Mouse (Mus musculus) MEL (cell line): ENCODE results near the gene Acacb. TPM values are rescaled to one million over a fixed set of nuclear protein-coding genes. Genes with fewer than 3 reads are reported as not detected.

ENCODE experiments used
- DNase-seq: peaks from one replicate; pipeline ENCODE4 v3.0.0; 2011; ENCODE audit warnings: low read depth, low spot score
- H3K27ac ChIP-seq: 2 replicates; pipeline ENCODE4 v1.5.1; 2012; ENCODE audit warnings: low read depth, mild to moderate bottlenecking, control low read depth, low read length, moderate library complexity; ENCODE audit not compliant: control insufficient read depth
- H3K27me3 ChIP-seq, 2 experiments: fragments of 150-350 bp in 1 of 2; sonication (generic) in 1 of 2; 2 replicates each; pipeline ENCODE4 v1.6.1; 2012; ENCODE audit warnings: low read length in 2 of 2, mild to moderate bottlenecking in 2 of 2, improper control_type of control experiment in 1 of 2, moderate library complexity in 1 of 2; ENCODE audit not compliant: insufficient read depth in 2 of 2, control insufficient read depth in 1 of 2
- H3K36me3 ChIP-seq, 2 experiments: 2 replicates each; pipeline ENCODE4 v1.6.1; 2012 to 2014; ENCODE audit warnings: low read length in 2 of 2, improper control_type of control experiment in 1 of 2, inconsistent platforms in 1 of 2, mild to moderate bottlenecking in 1 of 2; ENCODE audit not compliant: insufficient read depth in 2 of 2, control insufficient read depth in 1 of 2
- H3K4me1 ChIP-seq, 2 experiments: fragments of 150-350 bp in 1 of 2; sonication (generic) in 1 of 2; 2 replicates each; pipeline ENCODE4 v1.6.1; 2012; ENCODE audit warnings: low read length in 2 of 2, improper control_type of control experiment in 1 of 2, mild to moderate bottlenecking in 1 of 2; ENCODE audit not compliant: insufficient read depth in 2 of 2, control insufficient read depth in 1 of 2
- H3K4me3 ChIP-seq, 2 experiments: fragments of 150-350 bp in 1 of 2; sonication (generic) in 1 of 2; 2 replicates each; pipeline ENCODE4 v1.5.1; 2012; ENCODE audit warnings: low read depth in 2 of 2, low read length in 2 of 2, mild to moderate bottlenecking in 2 of 2, moderate library complexity in 2 of 2, control low read depth in 1 of 2, improper control_type of control experiment in 1 of 2; ENCODE audit not compliant: control insufficient read depth in 1 of 2, insufficient read depth in 1 of 2
- H3K79me2 ChIP-seq: 2 replicates; pipeline ENCODE4 v1.6.1; 2012; ENCODE audit warnings: mild to moderate bottlenecking, low read length, moderate library complexity; ENCODE audit not compliant: control insufficient read depth, poor library complexity, insufficient read depth
- H3K9ac ChIP-seq: 2 replicates; pipeline ENCODE4 v1.6.1; 2012; ENCODE audit warnings: low read depth, mild to moderate bottlenecking, control low read depth, low read length, moderate library complexity; ENCODE audit not compliant: control insufficient read depth, poor library complexity, severe bottlenecking
- H3K9me3 ChIP-seq: fragments of 150-350 bp; sonication (generic); replicated peaks from 2 replicates; pipeline ENCODE4 v1.6.1; 2012; ENCODE audit warnings: mild to moderate bottlenecking, low read length, improper control_type of control experiment, moderate library complexity; ENCODE audit not compliant: insufficient read depth
- CTCF ChIP-seq, 3 experiments: IDR thresholded peaks in 2 of 3; conservative IDR thresholded peaks in 1 of 3; 2 replicates each; pipeline ENCODE4 v1.5.1; 2011 to 2012; ENCODE audit warnings: low read length in 3 of 3, low read depth in 2 of 3, mild to moderate bottlenecking in 2 of 3, improper control_type of control experiment in 1 of 3, inconsistent platforms in 1 of 3, mixed read lengths in 1 of 3, moderate library complexity in 1 of 3; ENCODE audit not compliant: control insufficient read depth in 1 of 3, insufficient read depth in 1 of 3, poor library complexity in 1 of 3, severe bottlenecking in 1 of 3
- E2F4 ChIP-seq: IDR thresholded peaks from 2 replicates; pipeline ENCODE4 v1.6.1; 2011; ENCODE audit warnings: low read depth, low read length, improper control_type of control experiment, borderline replicate concordance
- ELF1 ChIP-seq: IDR thresholded peaks from 2 replicates; pipeline ENCODE4 v1.6.1; 2014; ENCODE audit warnings: low read depth, mild to moderate bottlenecking, inconsistent platforms, low read length, improper control_type of control experiment, moderate library complexity
- EP300 ChIP-seq, 2 experiments: IDR thresholded peaks; 2 replicates each; pipeline ENCODE4 v1.6.1; 2011; ENCODE audit warnings: improper control_type of control experiment in 2 of 2, low read length in 2 of 2, low read depth in 1 of 2, mild to moderate bottlenecking in 1 of 2
- ETS1 ChIP-seq: IDR thresholded peaks from 2 replicates; pipeline ENCODE4 v1.6.1; 2012; ENCODE audit warnings: low read depth, mild to moderate bottlenecking, inconsistent platforms, low read length, improper control_type of control experiment, moderate library complexity
- JUND ChIP-seq: IDR thresholded peaks from 2 replicates; pipeline ENCODE4 v1.6.1; 2011; ENCODE audit warnings: low read depth, mild to moderate bottlenecking, improper control_type of control experiment, low read length
- MAFK ChIP-seq: IDR thresholded peaks from 2 replicates; pipeline ENCODE4 v1.6.1; 2011; ENCODE audit warnings: low read depth, mild to moderate bottlenecking, low read length, improper control_type of control experiment, borderline replicate concordance
- MAX ChIP-seq: IDR thresholded peaks from 2 replicates; pipeline ENCODE4 v1.6.1; 2011; ENCODE audit warnings: low read length, improper control_type of control experiment
- MXI1 ChIP-seq: IDR thresholded peaks from 2 replicates; pipeline ENCODE4 v1.6.1; 2011; ENCODE audit warnings: mild to moderate bottlenecking, low read depth, low read length, improper control_type of control experiment
- MYB ChIP-seq: IDR thresholded peaks from 2 replicates; pipeline ENCODE4 v1.6.1; 2011; ENCODE audit warnings: mild to moderate bottlenecking, low read depth, low read length, improper control_type of control experiment
- MYC ChIP-seq: IDR thresholded peaks from 2 replicates; pipeline ENCODE4 v1.6.1; 2011; ENCODE audit warnings: low read depth, mild to moderate bottlenecking, low read length, improper control_type of control experiment, moderate library complexity
- NRF1 ChIP-seq: IDR thresholded peaks from 2 replicates; pipeline ENCODE4 v1.6.1; 2014; ENCODE audit warnings: low read depth, mild to moderate bottlenecking, inconsistent platforms, low read length, improper control_type of control experiment, moderate library complexity; ENCODE audit not compliant: poor library complexity, insufficient read depth, severe bottlenecking
- POLR2AphosphoS2 ChIP-seq: IDR thresholded peaks from 2 replicates; pipeline ENCODE4 v1.6.1; 2011; ENCODE audit warnings: low read length, improper control_type of control experiment
- RAD21 ChIP-seq: IDR thresholded peaks from 2 replicates; pipeline ENCODE4 v1.6.1; 2011; ENCODE audit warnings: mild to moderate bottlenecking, low read depth, low read length, improper control_type of control experiment
- RCOR1 ChIP-seq: IDR thresholded peaks from 2 replicates; pipeline ENCODE4 v1.6.1; 2012; ENCODE audit warnings: low read depth, mild to moderate bottlenecking, inconsistent platforms, low read length, improper control_type of control experiment
- SMC3 ChIP-seq: IDR thresholded peaks from 2 replicates; pipeline ENCODE4 v1.6.1; 2011; ENCODE audit warnings: low read depth, low read length, improper control_type of control experiment
- TAL1 ChIP-seq: IDR thresholded peaks from 2 replicates; pipeline ENCODE4 v1.6.1; 2012; ENCODE audit warnings: mild to moderate bottlenecking, inconsistent platforms, low read length, moderate library complexity, mixed read lengths
- TBP ChIP-seq: IDR thresholded peaks from 2 replicates; pipeline ENCODE4 v1.8.0; 2011; ENCODE audit warnings: low read depth, low read length, improper control_type of control experiment
- TCF12 ChIP-seq: IDR thresholded peaks from 2 replicates; pipeline ENCODE4 v1.6.1; 2014; ENCODE audit warnings: low read depth, mild to moderate bottlenecking, inconsistent platforms, low read length, improper control_type of control experiment, moderate library complexity
- UBTF ChIP-seq: IDR thresholded peaks from 2 replicates; pipeline ENCODE4 v1.6.1; 2012; ENCODE audit warnings: low read depth, mild to moderate bottlenecking, inconsistent platforms, low read length, improper control_type of control experiment, moderate library complexity, borderline replicate concordance; ENCODE audit not compliant: insufficient read depth
- USF2 ChIP-seq, 2 experiments: IDR thresholded peaks; 2 replicates each; pipeline ENCODE4 v1.6.1; 2011 to 2012; ENCODE audit warnings: improper control_type of control experiment in 2 of 2, low read length in 2 of 2, borderline replicate concordance in 1 of 2, inconsistent platforms in 1 of 2, low read depth in 1 of 2, mild to moderate bottlenecking in 1 of 2; ENCODE audit not compliant: insufficient read depth in 1 of 2
- ZC3H11A ChIP-seq: IDR thresholded peaks from 2 replicates; pipeline ENCODE4 v1.6.1; 2012; ENCODE audit warnings: low read depth, mild to moderate bottlenecking, inconsistent platforms, low read length, improper control_type of control experiment
- ZKSCAN1 ChIP-seq: IDR thresholded peaks from 2 replicates; pipeline ENCODE4 v1.6.1; 2012; ENCODE audit warnings: low read depth, mild to moderate bottlenecking, inconsistent platforms, low read length, improper control_type of control experiment, moderate library complexity
- ZMIZ1 ChIP-seq: IDR thresholded peaks from 2 replicates; pipeline ENCODE4 v1.6.1; 2012; ENCODE audit warnings: low read depth, mild to moderate bottlenecking, inconsistent platforms, low read length, improper control_type of control experiment, moderate library complexity
- ZNF384 ChIP-seq: IDR thresholded peaks from 2 replicates; pipeline ENCODE4 v1.6.1; 2012; ENCODE audit warnings: low read depth, mild to moderate bottlenecking, inconsistent platforms, low read length, improper control_type of control experiment
- polyA plus RNA-seq, 2 experiments: library from polyadenylated mRNA; stranded (reverse) in 1 of 2; unstranded in 1 of 2; fragments of >175 nt in 1 of 2; fragments of >200 nt in 1 of 2; gene quantifications; 2 replicates each; pipeline versions ENCODE4 v1.2.1 to v1.2.4; 2012; ENCODE audit warnings: low replicate concordance in 2 of 2, low read depth in 1 of 2; ENCODE audit not compliant: insufficient read length in 2 of 2, insufficient read depth in 1 of 2, missing spikeins in 1 of 2
- total RNA-seq: library from RNA; depleted of rRNA; stranded (reverse); fragments of 300-350 nt; gene quantifications from 2 replicates; pipeline ENCODE4 v1.2.3, GENCODE M21; 2012

Acacb gene
- total and polyA plus RNA-seq, 3 experiments, result 2.0 to 5.3 TPM; not detected in 1

DNA sequence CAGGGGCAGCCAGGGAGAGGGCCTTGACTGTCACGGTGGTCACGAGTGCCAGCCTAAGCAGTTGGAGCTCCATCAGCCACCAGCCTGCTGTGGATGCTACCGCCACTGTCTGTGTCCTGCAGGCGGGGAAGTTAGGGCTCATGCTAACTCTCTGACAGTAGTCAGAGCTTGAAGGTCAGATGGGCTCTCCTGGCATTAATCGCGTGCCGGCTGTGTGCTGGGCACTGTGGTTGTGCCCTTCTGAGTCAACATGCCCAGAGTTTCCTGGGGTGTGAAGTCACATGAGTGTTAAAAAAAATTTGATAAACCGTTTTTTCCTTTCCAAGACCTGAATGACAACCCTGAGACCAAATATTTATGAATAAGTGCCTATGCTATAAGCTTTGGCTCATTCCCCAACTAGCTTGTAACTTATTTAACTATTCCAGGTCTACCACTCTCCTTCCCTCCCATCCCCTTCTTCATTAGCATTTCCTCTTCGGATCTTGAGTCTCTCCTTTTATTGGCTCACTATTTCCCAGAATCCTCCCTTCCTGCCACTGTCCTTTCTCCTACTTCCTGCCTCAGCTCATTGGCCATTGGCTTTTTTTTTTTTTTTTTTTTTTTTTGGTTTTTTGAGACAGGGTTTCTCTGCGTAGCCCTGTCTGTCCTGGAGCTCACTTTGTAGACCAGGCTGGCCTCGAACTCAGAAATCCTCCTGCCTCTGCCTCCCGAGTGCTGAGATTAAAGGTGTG, 6.2 kb downstream of the Acacb start:
- H3K4me3 ChIP-seq, result no peak overlapping the region
- TF ChIP-seq MYB (no peak), EP300 (IDR thresholded peaks at IDR 0.05; ENCODE audit: low read depth in 1 of 2, low read length in 2 of 2) (no peak), SMC3 (no peak), ETS1 (no peak), ZNF384 (no peak), CTCF (IDR thresholded peaks at IDR 0.05 in 2 of 3, conservative IDR thresholded peaks at IDR 0.05 in 1 of 3; ENCODE audit: control insufficient read depth in 1 of 3, insufficient read depth in 1 of 3, low read depth in 2 of 3, low read length in 3 of 3, poor library complexity in 1 of 3, severe bottlenecking in 1 of 3) (no peak), E2F4 (no peak)
- no peaks in the 10 kb centered on the region for H3K36me3 ChIP-seq
- H3K9ac ChIP-seq, result no peak overlapping the region
- H3K9me3 ChIP-seq, result no peaks in the 10 kb centered on the region
- no peak overlapping the region for H3K27ac ChIP-seq
- no peaks in the 10 kb centered on the region for H3K27me3 ChIP-seq
- no peaks in the 10 kb centered on the region for H3K79me2 ChIP-seq
- no peaks in the 10 kb centered on the region for H3K4me1 ChIP-seq
- no peak for DNase-seq

DNA sequence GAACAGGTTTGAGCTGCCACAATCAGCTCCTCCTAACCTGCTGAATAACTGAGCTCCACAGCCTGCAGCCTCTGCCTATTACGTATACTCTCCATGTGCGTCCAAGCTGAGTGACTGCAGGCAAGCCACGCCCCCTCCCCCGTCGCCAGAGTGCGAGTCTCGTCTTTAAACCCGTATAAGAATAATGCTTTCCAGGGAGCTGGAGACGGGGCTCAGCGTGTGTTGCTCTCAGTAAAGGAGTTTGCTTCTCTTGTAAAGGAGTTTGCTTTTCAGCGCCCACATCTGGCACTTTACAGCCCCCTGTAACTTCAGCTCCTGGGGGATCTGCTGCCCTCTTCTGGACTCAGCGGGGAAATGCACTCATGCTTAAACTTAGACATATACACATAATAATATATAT, 7.2 kb downstream of the Acacb start:
- DNase-seq, result peak; percentile 71
- peak overlapping the region; percentile 43 to 54; a peak in 3 of 4 replicates for H3K4me3 ChIP-seq
- peak overlapping the region; percentile 9; the same call in 1 of the 2 replicates for H3K9ac ChIP-seq
- no peaks in the 10 kb centered on the region for H3K36me3 ChIP-seq
- no peaks in the 10 kb centered on the region for H3K9me3 ChIP-seq
- no peaks in the 10 kb centered on the region for H3K4me1 ChIP-seq
- no peak overlapping the region for H3K27ac ChIP-seq
- peak; percentile 51 to 71 (median 57) for TF ChIP-seq CTCF (IDR thresholded peaks at IDR 0.05 in 2 of 3, conservative IDR thresholded peaks at IDR 0.05 in 1 of 3; ENCODE audit: control insufficient read depth in 1 of 3, insufficient read depth in 1 of 3, low read depth in 2 of 3, low read length in 3 of 3, poor library complexity in 1 of 3, severe bottlenecking in 1 of 3)
- TF ChIP-seq ZNF384, result peak; percentile 68
- no peak for TF ChIP-seq MYB
- TF ChIP-seq UBTF, result no peak
- no peak for TF ChIP-seq MXI1
- no peak for TF ChIP-seq JUND
- TF ChIP-seq RAD21, result peak; percentile 30
- TF ChIP-seq MAFK, result no peak
- TF ChIP-seq MYC, result no peak
- no peak for TF ChIP-seq ETS1
- TF ChIP-seq TBP, result no peak
- no peak for TF ChIP-seq MAX
- no peak for TF ChIP-seq ZKSCAN1
- TF ChIP-seq NRF1, result no peak
- TF ChIP-seq ZC3H11A, result 0 out of 2 replicates have a peak, but pooled peaks have one; percentile 27
- peak; percentile 52 for TF ChIP-seq SMC3
- no peak for TF ChIP-seq RCOR1
- no peak for TF ChIP-seq POLR2AphosphoS2
- no peak for TF ChIP-seq TAL1
- 0 out of 2 replicates have a peak, but pooled peaks have one; percentile 17 for TF ChIP-seq TCF12
- TF ChIP-seq ZMIZ1, result no peak
- no peak for TF ChIP-seq USF2 (IDR thresholded peaks at IDR 0.05; ENCODE audit: borderline replicate concordance in 1 of 2, insufficient read depth in 1 of 2, low read depth in 1 of 2, low read length in 2 of 2)
- TF ChIP-seq ELF1, result no peak
- H3K79me2 ChIP-seq, result no peaks in the 10 kb centered on the region
- H3K27me3 ChIP-seq, result no peaks in the 10 kb centered on the region
